Mouse (Mus musculus): ENCODE measurements around the gene Ube2o. TPM values are rescaled to one million over a fixed set of nuclear protein-coding genes. Genes with fewer than 3 reads are reported as not detected.

Ube2o gene
- polyA plus RNA-seq, 1 experiment from 2014 or later, result 17.1 TPM

GRCm38 (mm10) chr11:116489771-116490231 is 91.4 kb downstream of the Ube2o start:
- H3K9me3 ChIP-seq (ENCODE audit: control insufficient read depth, low read length), result no peaks in the 10 kb centered on the region
- H3K27ac ChIP-seq (ENCODE audit: low read length), result peak overlapping the region; percentile 77
- H3K36me3 ChIP-seq (ENCODE audit: control insufficient read depth, insufficient read depth), result peaks cover 8% of the 10 kb centered on the region; the same call in 1 of the 2 replicates
- WGBS, result 0% methylated on average over 37 of the region's 39 CpGs
- peaks cover 15% of the 10 kb centered on the region for H3K4me1 ChIP-seq (replicated peaks; ENCODE audit: control insufficient read depth, insufficient read depth, low read length)
- peak; percentile 54 for ATAC-seq
- H3K4me2 ChIP-seq (ENCODE audit: low read length), result peak overlapping the region; percentile 63
- H3K4me3 ChIP-seq (replicated peaks; ENCODE audit: low read length), result peak overlapping the region; percentile 99
- peak overlapping the region; percentile 97 for H3K9ac ChIP-seq (replicated peaks; ENCODE audit: low read depth, low read length)
- no peaks in the 10 kb centered on the region for H3K27me3 ChIP-seq (replicated peaks; ENCODE audit: control insufficient read depth, insufficient read depth, low read length)

GRCm38 (mm10) chr11:116488693-116489375 is 92.4 kb downstream of the Ube2o start:
- Histone ChIP-seq H3K9me3 (ENCODE audit: control insufficient read depth, low read length) (no peaks in the 10 kb centered on the region), H3K27me3 (replicated peaks; ENCODE audit: control insufficient read depth, insufficient read depth, low read length) (no peaks in the 10 kb centered on the region), H3K4me2 (ENCODE audit: low read length) (peak overlapping the region; percentile 63), H3K27ac (ENCODE audit: low read length) (no peak overlapping the region), H3K36me3 (ENCODE audit: control insufficient read depth, insufficient read depth) (peaks cover 13% of the 10 kb centered on the region), H3K4me3 (replicated peaks; ENCODE audit: low read length) (peak overlapping the region; percentile 99), H3K4me1 (replicated peaks; ENCODE audit: control insufficient read depth, insufficient read depth, low read length) (peaks cover 11% of the 10 kb centered on the region), H3K9ac (replicated peaks; ENCODE audit: low read depth, low read length) (peak overlapping the region; percentile 97; the same call in 1 of the 2 replicates)
- no peak for ATAC-seq
- 73% methylated on average over 14 of the region's 14 CpGs for WGBS

- Histone ChIP-seq H3K4me1 (replicated peaks; ENCODE audit: control insufficient read depth, insufficient read depth, low read length) (peaks cover 11% of the 10 kb centered on the region), H3K36me3 (ENCODE audit: control insufficient read depth, insufficient read depth) (peaks cover 13% of the 10 kb centered on the region), H3K27me3 (replicated peaks; ENCODE audit: control insufficient read depth, insufficient read depth, low read length) (no peaks in the 10 kb centered on the region), H3K9ac (replicated peaks; ENCODE audit: low read depth, low read length) (no peak overlapping the region), H3K27ac (ENCODE audit: low read length) (no peak overlapping the region), H3K4me2 (ENCODE audit: low read length) (no peak overlapping the region), H3K4me3 (replicated peaks; ENCODE audit: low read length) (no peak overlapping the region), H3K9me3 (ENCODE audit: control insufficient read depth, low read length) (no peaks in the 10 kb centered on the region)
- no peak for ATAC-seq
Measured at GRCm38 (mm10) chr11:116488207-116488606, 93.0 kb downstream of the Ube2o start.

Other genes starting within 250 kb of the Ube2o start
- gene Foxj1, start 246.0 kb downstream of the Ube2o start, polyA plus RNA-seq (2015; fragmentation: Nextera tagmentation; extraction: Ambion mirVana), result 6.6 and 7.0 TPM in 2 replicates
- 37.4 and 40.7 TPM in 2 replicates for gene Rnf157, start 168.4 kb downstream of the Ube2o start, polyA plus RNA-seq (2015; fragmentation: Nextera tagmentation; extraction: Ambion mirVana)
- gene Ubald2, start 147.4 kb downstream of the Ube2o start, polyA plus RNA-seq (2015; fragmentation: Nextera tagmentation; extraction: Ambion mirVana), result 45.1 and 53.4 TPM in 2 replicates
- gene Qrich2, start 115.2 kb downstream of the Ube2o start, polyA plus RNA-seq (2015; fragmentation: Nextera tagmentation; extraction: Ambion mirVana), result 0.09 TPM in 1 of 2 replicates, not detected in the other
- gene Prpsap1, start 87.2 kb downstream of the Ube2o start, polyA plus RNA-seq (2015; fragmentation: Nextera tagmentation; extraction: Ambion mirVana), result 200 and 201 TPM in 2 replicates
- gene Sphk1, start 50.5 kb downstream of the Ube2o start, polyA plus RNA-seq (2015; fragmentation: Nextera tagmentation; extraction: Ambion mirVana), result 2.9 and 3.3 TPM in 2 replicates
- 0.27 TPM in 1 of 2 replicates, not detected in the other for gene Aanat, start 5.0 kb upstream of the Ube2o start, polyA plus RNA-seq (2015; fragmentation: Nextera tagmentation; extraction: Ambion mirVana)
- gene Rhbdf2, start 45.6 kb upstream of the Ube2o start, polyA plus RNA-seq (2015; fragmentation: Nextera tagmentation; extraction: Ambion mirVana), result 1.0 and 1.5 TPM in 2 replicates
- gene Prcd, start 72.1 kb upstream of the Ube2o start, polyA plus RNA-seq (2015; fragmentation: Nextera tagmentation; extraction: Ambion mirVana), result 2.9 and 3.2 TPM in 2 replicates
- 16.6 TPM in 2 replicates for gene Cygb, start 72.9 kb upstream of the Ube2o start, polyA plus RNA-seq (2015; fragmentation: Nextera tagmentation; extraction: Ambion mirVana)
- gene St6galnac1, start 194.1 kb upstream of the Ube2o start, polyA plus RNA-seq (2015; fragmentation: Nextera tagmentation; extraction: Ambion mirVana), result not detected in 2 replicates
- 6.3 and 7.8 TPM in 2 replicates for gene Mxra7, start 246.6 kb upstream of the Ube2o start, polyA plus RNA-seq (2015; fragmentation: Nextera tagmentation; extraction: Ambion mirVana)